Mouse (Mus musculus) liver, embryonic 16.5 days (tissue): ENCODE measurements around the gene Stard13. TPM values are rescaled to one million over a fixed set of nuclear protein-coding genes. Genes with fewer than 3 reads are reported as not detected.
A peak's percentile ranks its signal among the peaks of the same experiment; 100 is the strongest.

ENCODE experiments used
- ATAC-seq: fragments of 200-750 bp; cut with Nextera tagmentation; 2 replicates; pipeline ENCODE4 v1.8.0; 2017; ENCODE audit warnings: low read depth, mild to moderate bottlenecking, moderate number of reproducible peaks, moderate library complexity
- H3K27ac ChIP-seq: fragments of 300-500 bp; sonication (generic); 2 replicates; pipeline ENCODE4 v1.5.1; 2014; ENCODE audit warnings: mild to moderate bottlenecking, low read length
- H3K27me3 ChIP-seq: fragments of 300-500 bp; sonication (generic); 2 replicates; pipeline ENCODE4 v1.6.1; 2014; ENCODE audit warnings: low read depth, low read length, mixed read lengths; ENCODE audit not compliant: control insufficient read depth, insufficient read depth
- H3K36me3 ChIP-seq: fragments of 300-500 bp; sonication (generic); 2 replicates; pipeline ENCODE4 v1.6.1; 2014; ENCODE audit warnings: mild to moderate bottlenecking; ENCODE audit not compliant: control insufficient read depth, insufficient read depth
- H3K4me1 ChIP-seq: fragments of 300-500 bp; sonication (generic); 2 replicates; pipeline ENCODE4 v1.6.1; 2014; ENCODE audit warnings: low read depth, low read length, mixed read lengths; ENCODE audit not compliant: control insufficient read depth
- H3K4me2 ChIP-seq: fragments of 300-500 bp; sonication (generic); 2 replicates; pipeline ENCODE4 v1.6.1; 2014; ENCODE audit warnings: low read depth, low read length, mixed read lengths
- H3K4me3 ChIP-seq: fragments of 300-500 bp; sonication (generic); 2 replicates; pipeline ENCODE4 v1.5.1; 2014; ENCODE audit warnings: low read depth, mild to moderate bottlenecking, low read length
- H3K9ac ChIP-seq: fragments of 300-500 bp; sonication (generic); 2 replicates; pipeline ENCODE4 v1.6.1; 2014; ENCODE audit warnings: low read depth, low read length
- H3K9me3 ChIP-seq: fragments of 300-500 bp; sonication (generic); replicated peaks from 2 replicates; pipeline ENCODE4 v1.6.1; 2016; ENCODE audit warnings: low read length; ENCODE audit not compliant: control insufficient read depth
- WGBS: fragments of 180-500 bp; shearing (Covaris S2); extraction: QIAGEN DNeasy Blood & Tissue Kit; methylation state at CpG from one replicate; pipeline ENCODE4 v1.1.7; 2014; ENCODE audit not compliant: insufficient replicate concordance; 5-methylcytosine and 5-hydroxymethylcytosine counted together
- polyA plus RNA-seq: library from polyadenylated mRNA; unstranded; fragments of >200 nt; fragmentation: Nextera tagmentation; extraction: Ambion mirVana; gene quantifications from 2 replicates; pipeline ENCODE4 v1.2.1, GENCODE M21; 2015

The Stard13 gene
- polyA plus RNA-seq, 1 experiment from 2014 or later: 1.4 TPM

DNA sequence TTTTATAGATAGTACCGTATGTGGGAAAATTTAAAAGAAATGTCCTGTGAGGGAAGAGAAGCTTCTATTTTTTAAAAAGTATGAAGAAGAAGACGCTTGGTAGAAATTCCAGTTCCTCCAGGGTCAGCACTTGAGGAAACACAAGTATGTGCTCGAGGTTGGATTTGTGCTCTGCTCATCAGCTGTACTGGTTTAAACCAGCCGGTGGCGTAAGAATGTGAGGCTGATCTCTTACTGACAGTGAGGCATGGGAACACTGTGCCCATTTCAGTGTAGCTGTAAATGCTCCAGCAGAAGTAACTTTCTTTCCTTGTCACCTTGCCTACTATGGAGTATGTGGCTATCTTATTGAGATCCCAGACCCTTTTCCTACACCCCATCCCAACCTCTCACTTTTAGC, 180.4 kb downstream of the Stard13 start:
- no peaks in the 10 kb centered on the region for H3K27me3 ChIP-seq
- no peaks in the 10 kb centered on the region for H3K9me3 ChIP-seq
- no peak overlapping the region for H3K9ac ChIP-seq
- H3K4me1 ChIP-seq: no peaks in the 10 kb centered on the region
- H3K4me3 ChIP-seq: no peak overlapping the region
- H3K27ac ChIP-seq: no peak overlapping the region
- H3K4me2 ChIP-seq: no peak overlapping the region
- WGBS: 69% methylated on average over 5 of the region's 5 CpGs
- peaks cover 6% of the 10 kb centered on the region for H3K36me3 ChIP-seq
- no peak for ATAC-seq

- Histone ChIP-seq H3K9ac (no peak overlapping the region), H3K27me3 (no peaks in the 10 kb centered on the region), H3K36me3 (peaks cover 6% of the 10 kb centered on the region), H3K4me2 (no peak overlapping the region), H3K4me1 (no peaks in the 10 kb centered on the region), H3K27ac (no peak overlapping the region), H3K9me3 (no peaks in the 10 kb centered on the region), H3K4me3 (no peak overlapping the region)
- no peak for ATAC-seq
- 73% methylated on average over 8 of the region's 8 CpGs for WGBS
Measured at GRCm38 (mm10) chr5:151052331-151052730, 181.3 kb downstream of the Stard13 start.

DNA sequence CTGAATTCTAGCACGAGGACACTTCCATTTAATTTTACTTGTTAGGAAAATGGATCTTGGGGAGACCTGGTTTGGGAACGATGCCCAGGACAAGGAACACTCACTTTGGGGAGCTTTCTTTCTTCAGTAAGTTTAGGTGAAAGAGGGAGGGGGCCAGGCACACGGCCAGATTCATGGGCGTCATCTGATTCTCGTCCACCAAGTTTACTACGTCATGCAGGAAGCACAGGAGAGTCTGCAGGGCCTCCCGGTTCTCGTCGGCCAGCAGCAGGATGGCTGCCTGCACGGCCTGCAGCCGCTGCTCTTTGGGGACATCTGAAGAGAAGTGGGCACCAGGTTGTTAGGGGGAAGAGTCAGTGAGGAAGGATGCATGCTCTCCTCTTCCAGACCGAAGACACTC, 186.1 kb downstream of the Stard13 start:
- no peak overlapping the region for H3K27ac ChIP-seq
- ATAC-seq: no peak
- 53% methylated on average over 12 of the region's 12 CpGs for WGBS

DNA sequence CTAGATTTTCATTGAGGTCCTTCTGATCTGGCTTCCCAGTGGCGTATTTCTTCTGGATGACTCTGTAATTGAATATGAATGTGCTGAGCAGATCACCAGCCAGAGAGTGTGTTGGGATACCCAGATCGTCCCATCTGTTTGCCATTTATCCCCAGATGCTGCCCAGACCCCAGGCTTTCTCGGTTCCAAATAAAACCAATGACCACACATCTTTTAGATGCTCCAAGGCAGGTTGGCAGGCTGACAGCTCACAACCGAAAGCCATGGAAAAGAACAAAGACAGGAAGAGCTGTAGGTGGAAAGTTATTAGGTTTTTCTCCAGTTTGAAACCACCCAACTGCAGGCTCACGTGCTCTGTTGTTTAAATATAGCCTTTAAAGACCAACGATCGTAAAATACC, 186.7 kb downstream of the Stard13 start:
- Histone ChIP-seq H3K27ac (no peak overlapping the region), H3K36me3 (peaks cover under 1% of the 10 kb centered on the region; the same call in 1 of the 2 replicates), H3K4me1 (no peaks in the 10 kb centered on the region), H3K27me3 (no peaks in the 10 kb centered on the region), H3K9ac (no peak overlapping the region), H3K9me3 (no peaks in the 10 kb centered on the region), H3K4me3 (no peak overlapping the region), H3K4me2 (no peak overlapping the region)
- no peak for ATAC-seq
- WGBS: 61% methylated on average over 7 of the region's 7 CpGs

More for the DNA sequence above, 186.1 kb downstream of the Stard13 start:
- Histone ChIP-seq H3K36me3 (peaks cover 6% of the 10 kb centered on the region), H3K9ac (no peak overlapping the region), H3K4me1 (no peaks in the 10 kb centered on the region), H3K4me2 (no peak overlapping the region), H3K27me3 (no peaks in the 10 kb centered on the region), H3K4me3 (no peak overlapping the region), H3K9me3 (no peaks in the 10 kb centered on the region)

DNA sequence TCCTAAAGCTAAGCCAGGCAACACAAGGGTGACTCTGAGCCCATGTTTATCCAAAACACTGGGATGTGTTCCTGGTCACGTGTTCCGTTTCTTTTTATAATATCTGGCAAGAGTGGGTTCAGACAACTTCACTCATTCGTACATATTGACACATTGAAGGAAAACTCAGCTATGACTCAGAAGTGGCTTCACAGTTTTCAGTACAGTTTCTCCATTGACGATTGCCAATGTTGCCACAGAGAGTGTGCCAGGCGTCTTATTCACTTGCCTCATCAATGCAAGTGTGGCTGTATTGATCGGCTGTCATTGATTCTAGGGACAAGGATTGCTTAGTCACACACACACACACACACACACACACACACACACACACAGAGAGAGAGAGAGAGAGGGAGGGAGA, 187.5 kb downstream of the Stard13 start:
- Histone ChIP-seq H3K27me3 (no peaks in the 10 kb centered on the region), H3K9ac (no peak overlapping the region), H3K27ac (no peak overlapping the region), H3K4me3 (no peak overlapping the region), H3K4me1 (no peaks in the 10 kb centered on the region), H3K4me2 (no peak overlapping the region), H3K36me3 (no peaks in the 10 kb centered on the region; the same call in 1 of the 2 replicates), H3K9me3 (no peaks in the 10 kb centered on the region)
- 72% methylated on average over 6 of the region's 6 CpGs for WGBS
- ATAC-seq: no peak

- 76% methylated on average over 5 of the region's 5 CpGs for WGBS
- Histone ChIP-seq H3K9me3 (no peaks in the 10 kb centered on the region), H3K4me2 (no peak overlapping the region), H3K27me3 (no peaks in the 10 kb centered on the region), H3K27ac (no peak overlapping the region), H3K4me1 (no peaks in the 10 kb centered on the region), H3K4me3 (no peak overlapping the region), H3K9ac (no peak overlapping the region), H3K36me3 (no peaks in the 10 kb centered on the region; the same call in 1 of the 2 replicates)
- peak; percentile 60; the same call in 1 of the 2 replicates for ATAC-seq
Measured at GRCm38 (mm10) chr5:151042911-151043310, 190.7 kb downstream of the Stard13 start.

DNA sequence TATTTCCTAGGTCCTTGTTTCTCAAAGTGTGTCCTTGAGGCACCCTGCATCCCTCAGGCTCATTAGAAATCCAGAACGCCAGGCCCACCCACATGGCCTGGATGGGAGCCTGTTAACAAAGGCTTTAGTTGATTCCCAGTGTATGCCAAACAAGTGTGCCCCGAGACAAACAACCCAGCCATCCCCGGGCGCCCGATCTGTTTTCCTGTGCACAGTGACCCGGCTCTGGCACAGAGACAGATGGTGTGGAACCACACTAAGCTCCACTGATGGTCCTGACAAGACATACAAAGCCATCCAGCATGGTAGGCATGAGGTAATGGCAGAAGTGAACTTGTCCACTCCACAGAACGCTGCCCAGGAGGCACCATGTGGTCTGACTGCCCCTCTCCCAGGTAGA, 195.8 kb downstream of the Stard13 start:
- WGBS: 65% methylated on average over 7 of the region's 7 CpGs
- Histone ChIP-seq H3K4me2 (no peak overlapping the region), H3K36me3 (no peaks in the 10 kb centered on the region; the same call in 1 of the 2 replicates), H3K4me1 (no peaks in the 10 kb centered on the region), H3K9me3 (no peaks in the 10 kb centered on the region), H3K27ac (no peak overlapping the region), H3K27me3 (no peaks in the 10 kb centered on the region), H3K9ac (no peak overlapping the region), H3K4me3 (no peak overlapping the region)
- ATAC-seq: no peak

- Histone ChIP-seq H3K4me3 (no peak overlapping the region), H3K36me3 (no peaks in the 10 kb centered on the region), H3K4me2 (no peak overlapping the region), H3K27ac (no peak overlapping the region), H3K27me3 (no peaks in the 10 kb centered on the region), H3K9me3 (no peaks in the 10 kb centered on the region), H3K9ac (no peak overlapping the region), H3K4me1 (no peaks in the 10 kb centered on the region)
- ATAC-seq: no peak
- WGBS: 35% methylated on average over 9 of the region's 9 CpGs
Measured at GRCm38 (mm10) chr5:151034715-151035512, 198.7 kb downstream of the Stard13 start.

GRCm38 (mm10) chr5:151028906-151029305, 204.7 kb downstream of the Stard13 start:
- Histone ChIP-seq H3K9ac (no peak overlapping the region), H3K4me3 (no peak overlapping the region), H3K4me1 (no peaks in the 10 kb centered on the region), H3K36me3 (no peaks in the 10 kb centered on the region), H3K27me3 (no peaks in the 10 kb centered on the region), H3K4me2 (no peak overlapping the region), H3K9me3 (no peaks in the 10 kb centered on the region), H3K27ac (no peak overlapping the region)
- 59% methylated on average over 6 of the region's 6 CpGs for WGBS
- ATAC-seq: no peak
